Mouse (Mus musculus) ES-E14 (cell line): ENCODE measurements around the gene Lrrc17.

Source experiments
- HCFC1 ChIP-seq: IDR thresholded peaks from 2 replicates; pipeline ENCODE4 v1.6.1; 2012; ENCODE audit warnings: low read length, inconsistent platforms, borderline replicate concordance; ENCODE audit not compliant: insufficient read depth
- MAFK ChIP-seq: IDR thresholded peaks from 2 replicates; pipeline ENCODE4 v1.6.1; 2014; ENCODE audit warnings: mild to moderate bottlenecking, low read depth, low read length, inconsistent platforms; ENCODE audit not compliant: insufficient read depth
- ZNF384 ChIP-seq: IDR thresholded peaks from 2 replicates; pipeline ENCODE4 v1.6.1; 2012; ENCODE audit warnings: low read depth, low read length, inconsistent platforms

- TF ChIP-seq ZNF384 (no peak), MAFK (no peak), HCFC1 (no peak)
These were observed 31.8 kb downstream of the Lrrc17 start for GRCm38 (mm10) chr5:21575210-21575550.
